Mouse (Mus musculus): ENCODE measurements around the gene Arid3a.
"Not testable (repeated sequence)": the region's sequence is repeated elsewhere in the genome, so short reads cannot be mapped to it uniquely, and the experiment has no call there.

The Arid3a gene

DNA sequence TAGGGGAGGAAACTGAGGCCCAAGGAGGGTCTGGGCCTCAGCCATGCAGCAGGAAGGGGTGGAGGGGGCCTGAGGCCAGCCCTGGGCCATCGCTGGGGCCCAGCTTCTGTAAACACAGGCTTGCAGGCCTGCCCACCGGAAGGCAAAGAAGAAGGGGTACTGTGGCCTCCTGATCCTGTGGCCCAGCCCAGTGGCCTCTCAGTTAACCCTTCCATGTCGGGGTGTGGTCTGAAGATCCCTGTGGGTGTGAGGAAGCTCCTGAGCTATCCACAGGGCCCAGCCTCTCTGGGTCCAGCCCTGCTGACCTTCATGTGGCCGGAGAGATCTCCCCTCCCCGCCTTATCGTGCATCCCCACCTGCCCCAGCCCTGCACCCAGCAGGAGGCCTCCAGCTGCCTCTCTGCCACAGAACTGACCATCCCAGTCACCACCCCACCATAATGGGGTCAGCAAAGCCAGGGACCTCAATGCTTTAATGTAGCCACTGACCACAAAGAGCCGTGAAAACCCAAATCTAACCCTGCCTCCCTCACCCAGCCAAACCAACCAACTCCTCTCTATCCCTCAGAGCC lies 20.0 kb downstream of the Arid3a start:
- DNase-seq (ENCODE audit: low spot score): no peak

DNA sequence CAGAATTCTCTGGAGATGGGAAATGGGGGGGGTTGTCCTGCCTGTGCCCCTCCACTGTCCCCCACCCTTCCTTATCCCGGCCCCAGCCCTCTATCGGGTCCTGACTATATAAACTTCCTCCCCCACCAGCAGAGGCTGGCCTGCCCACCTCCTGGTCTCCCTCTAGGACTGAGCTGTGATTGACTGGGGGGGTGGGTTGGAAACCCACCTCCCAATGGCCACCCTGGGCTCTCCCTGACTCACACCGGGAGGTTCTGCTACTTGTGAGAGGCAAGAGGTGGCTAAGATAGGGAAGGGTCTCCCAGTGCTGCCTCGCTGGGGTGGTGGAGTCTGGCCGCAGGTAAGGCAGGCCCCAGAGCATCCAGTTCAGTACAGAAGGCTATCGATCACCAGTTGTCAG lies 20.7 kb downstream of the Arid3a start:
- no peak for DNase-seq (ENCODE audit: low spot score)

DNA sequence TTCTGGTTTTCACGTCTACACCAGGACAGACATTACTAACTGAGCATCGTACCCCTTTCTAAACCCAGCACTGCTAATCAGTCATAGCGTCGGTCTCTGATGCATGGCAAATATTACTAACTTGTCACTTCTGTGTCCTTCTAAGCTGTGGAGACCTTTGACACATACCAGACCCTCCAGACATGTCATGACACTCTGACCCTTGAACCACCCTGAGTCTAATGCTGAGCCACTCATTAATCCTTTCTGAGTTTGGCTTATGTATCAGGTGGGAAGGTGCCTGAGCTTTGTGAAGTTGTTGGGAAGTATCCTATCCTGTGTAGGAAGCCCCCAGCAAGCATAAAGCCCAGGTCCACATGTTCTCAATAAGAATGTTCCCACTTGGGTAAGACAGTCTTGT lies 23.0 kb downstream of the Arid3a start:
- DNase-seq (ENCODE audit: low spot score): no peak

DNA sequence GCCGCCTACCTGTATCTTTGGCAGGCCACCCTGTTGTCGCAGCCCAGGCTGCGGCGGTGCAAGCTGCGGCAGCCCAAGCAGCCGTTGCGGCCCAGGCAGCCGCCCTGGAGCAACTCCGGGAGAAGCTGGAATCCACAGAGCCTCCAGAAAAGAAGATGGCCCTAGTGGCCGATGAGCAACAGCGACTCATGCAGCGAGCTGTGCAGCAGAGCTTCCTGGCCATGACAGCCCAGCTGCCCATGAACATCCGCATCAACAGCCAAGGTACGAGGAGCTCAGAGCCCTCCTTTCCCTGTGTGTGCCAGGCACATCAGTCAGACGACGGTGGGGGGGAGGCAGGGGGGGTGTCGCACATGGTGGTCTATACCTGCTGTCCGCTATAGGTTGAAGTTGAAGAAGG lies 23.8 kb downstream of the Arid3a start:
- no peak for DNase-seq (ENCODE audit: low spot score)

DNA sequence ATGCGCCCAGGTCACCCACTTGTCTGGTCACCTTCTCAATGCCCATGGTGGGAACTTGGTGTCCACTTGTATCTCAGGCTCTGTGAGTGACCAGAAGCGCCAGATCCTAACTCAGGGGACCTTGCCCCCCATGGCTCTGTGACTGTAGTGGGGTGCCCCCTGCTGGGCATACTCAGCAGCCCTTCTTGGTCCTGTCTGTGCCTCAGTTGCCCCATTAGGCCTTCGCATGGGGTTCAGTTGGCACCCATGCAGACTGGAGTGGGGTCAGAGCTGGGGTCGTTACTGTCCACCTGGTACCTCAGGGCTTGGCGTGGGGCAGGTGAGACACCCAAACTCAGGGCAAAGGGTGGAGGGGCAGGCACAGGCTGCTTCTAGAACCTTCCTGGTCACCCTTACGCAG lies 27.1 kb downstream of the Arid3a start:
- DNase-seq (ENCODE audit: low spot score): no peak

DNA sequence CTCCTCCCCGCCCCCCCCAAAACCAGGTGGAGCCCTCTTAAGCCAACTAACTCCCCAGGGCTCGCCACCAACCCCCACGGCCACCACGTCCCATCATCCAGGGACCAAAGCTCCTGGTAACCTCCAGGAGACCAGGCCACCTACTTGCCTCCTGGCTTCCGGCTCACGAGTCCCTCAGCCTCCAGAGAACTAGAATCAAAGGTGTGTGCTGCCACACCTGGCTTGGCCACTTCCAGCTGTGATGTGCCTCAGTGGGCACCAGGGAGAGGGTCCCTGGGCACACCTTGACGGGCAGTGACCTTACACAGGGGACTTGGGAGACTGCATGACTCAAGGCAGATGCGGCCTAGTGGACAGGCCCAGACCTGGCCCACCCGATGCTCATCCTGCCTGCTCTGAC lies 28.8 kb downstream of the Arid3a start:
- DNase-seq (ENCODE audit: low spot score): no peak

DNA sequence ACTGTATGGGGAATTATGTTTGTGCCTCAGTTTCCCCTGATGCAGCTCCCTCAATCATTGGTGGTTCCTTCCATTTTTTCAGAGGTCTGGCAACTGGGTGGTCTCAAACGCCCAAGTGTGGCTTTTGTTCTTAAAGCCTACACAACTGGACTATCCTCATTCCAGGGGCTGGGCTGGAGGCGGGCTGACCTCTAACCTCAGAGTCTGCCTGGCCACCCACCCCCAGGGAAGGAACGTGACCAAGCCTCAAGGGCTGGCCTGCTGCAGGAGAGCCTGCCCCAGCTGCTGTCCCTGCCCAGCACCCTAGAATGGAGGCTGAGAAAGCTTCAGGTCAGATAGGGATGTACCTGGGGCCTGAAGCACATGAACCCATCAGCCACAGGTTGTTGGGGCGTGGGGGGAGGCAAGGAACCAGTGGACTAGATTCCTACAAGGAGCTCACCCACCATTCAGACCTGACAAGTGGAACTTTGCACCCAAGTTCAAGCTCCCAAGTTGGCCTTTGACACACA lies 29.9 kb downstream of the Arid3a start:
- DNase-seq (ENCODE audit: low spot score): no peak

DNA sequence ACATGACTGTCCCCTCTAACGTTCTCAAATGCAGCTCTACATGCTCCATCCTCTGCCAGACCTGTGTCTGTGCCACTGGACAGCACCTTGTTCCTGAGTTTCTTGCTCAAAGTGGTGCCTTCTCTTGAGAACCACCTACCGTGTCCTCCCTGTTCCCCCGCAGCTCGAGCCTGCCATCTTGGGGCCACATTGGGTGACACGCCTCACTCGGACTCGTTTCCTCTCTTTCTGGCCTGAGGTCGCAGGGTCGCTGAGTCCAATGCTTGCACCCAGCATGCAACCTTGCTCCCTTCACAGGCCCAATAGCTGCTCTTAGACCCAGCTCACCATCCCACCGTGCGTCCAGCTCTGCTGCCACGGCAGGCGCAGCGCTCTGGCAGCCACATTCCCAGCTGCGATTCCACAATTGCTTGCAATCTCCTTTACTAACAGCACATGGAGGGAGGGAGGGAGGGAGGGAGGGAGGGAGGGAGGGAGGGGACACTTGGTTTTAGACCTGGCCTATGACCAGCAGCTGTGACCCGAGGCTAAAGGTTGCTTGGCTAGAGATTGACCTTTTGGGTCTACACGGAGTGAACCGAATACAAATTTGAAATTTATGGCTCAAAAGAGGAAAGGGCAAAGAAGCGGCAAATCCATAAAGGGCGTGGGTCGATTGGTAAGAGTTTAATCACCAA lies 31.4 kb downstream of the Arid3a start:
- DNase-seq (ENCODE audit: low spot score): peak; percentile 73

DNA sequence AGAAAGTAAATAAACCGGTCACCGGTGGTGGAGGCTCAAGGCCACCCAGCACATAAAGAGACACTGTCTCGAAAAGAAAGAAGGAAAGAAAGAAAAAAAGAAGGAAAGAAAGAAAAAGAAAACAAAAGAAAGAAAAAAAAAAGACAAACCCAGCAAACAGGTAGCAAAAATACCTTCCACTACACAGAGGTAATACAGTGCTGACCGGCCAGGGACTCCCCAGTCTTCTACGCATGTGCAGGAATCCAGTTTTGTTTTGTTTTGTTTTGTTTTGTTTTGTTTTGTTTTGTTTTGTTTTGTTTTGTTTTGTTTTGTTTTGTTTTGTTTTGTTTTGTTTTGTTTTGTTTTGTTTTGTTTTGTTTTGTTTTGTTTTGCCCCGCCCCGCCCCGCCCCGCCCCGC lies 32.6 kb downstream of the Arid3a start:
- not testable (repeated sequence) for DNase-seq (ENCODE audit: low spot score)

DNA sequence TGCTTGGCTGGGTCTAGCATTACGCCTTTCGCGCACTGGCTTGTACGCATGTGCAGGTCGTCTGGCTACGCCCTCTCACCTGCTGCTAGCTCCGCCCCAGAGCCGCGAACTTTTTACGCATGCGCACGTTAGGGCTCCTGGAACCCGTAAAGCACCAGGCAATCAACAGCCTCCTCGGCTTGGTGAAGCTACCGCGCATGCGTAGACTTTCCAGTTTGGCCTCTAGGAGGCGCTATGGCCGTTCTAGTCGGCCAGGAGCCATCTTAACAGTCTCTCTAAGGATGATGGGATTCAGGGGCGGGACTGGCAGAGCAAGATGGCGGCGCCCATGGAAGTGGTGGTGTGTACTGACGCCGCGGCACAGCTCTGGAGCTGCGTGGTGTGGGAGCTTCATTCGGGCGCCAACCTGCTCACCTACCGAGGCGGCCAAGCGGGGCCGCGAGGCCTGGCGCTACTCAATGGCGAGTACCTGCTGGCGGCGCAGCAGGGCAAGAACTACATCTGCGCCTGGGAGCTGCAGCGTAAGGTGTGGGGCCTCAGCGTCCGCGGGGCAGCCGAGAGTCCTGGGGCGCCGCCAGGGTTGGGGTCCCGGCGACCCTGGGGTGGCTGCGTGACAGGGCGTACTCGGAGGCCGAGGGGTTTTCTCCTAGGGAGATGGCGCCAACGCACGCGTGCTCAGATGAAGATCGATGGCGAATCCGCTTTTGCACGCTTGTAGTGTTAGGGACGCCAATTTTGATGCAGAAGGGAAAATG lies 33.2 kb downstream of the Arid3a start, which contains the start of gene Wdr18:
Gene Wdr18 (plus strand): TSS at position 306 of the 755 bp plus-strand sequence.
- peak; percentile 99 for DNase-seq (ENCODE audit: low spot score)

DNA sequence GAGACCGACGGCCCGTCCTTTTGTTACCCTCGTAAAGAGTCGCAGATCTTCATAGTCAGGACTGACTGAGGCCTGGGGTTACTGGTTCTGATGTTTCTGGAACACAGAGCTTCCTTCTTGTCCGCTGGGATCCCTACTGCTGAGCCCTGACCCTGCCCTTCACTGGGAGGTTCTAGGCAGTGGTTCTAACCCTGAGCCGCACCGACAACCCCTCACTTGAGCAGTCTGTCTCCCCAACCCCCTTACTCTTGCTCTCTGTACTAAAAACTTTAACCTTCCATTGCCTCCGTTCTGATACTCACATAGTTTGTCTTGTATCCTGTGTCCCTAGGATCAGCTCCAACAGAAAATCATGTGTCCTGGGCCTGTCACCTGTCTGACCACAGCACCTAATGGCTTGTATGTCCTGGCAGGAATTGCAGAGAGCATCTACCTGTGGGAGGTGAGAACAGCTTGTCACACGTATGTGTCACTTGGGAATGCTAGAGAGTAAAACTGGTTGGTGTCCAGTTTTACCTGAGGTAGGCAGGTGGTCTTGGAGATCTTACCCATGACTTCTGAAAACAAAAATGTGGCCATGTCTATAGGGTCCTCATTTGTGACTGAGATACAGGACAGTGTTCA lies 33.9 kb downstream of the Arid3a start:
- DNase-seq (ENCODE audit: low spot score): no peak

DNA sequence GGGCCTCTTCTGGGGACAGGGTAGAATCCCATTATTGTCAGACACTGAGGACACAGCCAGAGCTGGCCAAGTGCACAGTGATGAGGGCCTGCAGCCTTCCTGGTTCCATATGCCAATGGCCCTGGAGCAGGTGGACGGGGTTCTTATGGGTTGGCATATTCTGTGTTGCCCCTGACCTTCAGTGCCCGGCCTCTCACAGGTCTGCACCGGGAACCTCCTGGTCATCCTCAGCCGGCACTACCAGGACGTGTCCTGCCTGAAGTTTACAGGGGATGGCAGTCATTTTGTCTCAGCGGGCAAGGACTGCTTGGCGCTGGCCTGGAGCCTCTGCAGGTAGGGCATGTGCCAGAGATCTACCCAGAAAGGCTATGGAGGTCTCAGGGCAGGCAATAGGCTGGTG lies 37.9 kb downstream of the Arid3a start:
- DNase-seq (ENCODE audit: low spot score): no peak

DNA sequence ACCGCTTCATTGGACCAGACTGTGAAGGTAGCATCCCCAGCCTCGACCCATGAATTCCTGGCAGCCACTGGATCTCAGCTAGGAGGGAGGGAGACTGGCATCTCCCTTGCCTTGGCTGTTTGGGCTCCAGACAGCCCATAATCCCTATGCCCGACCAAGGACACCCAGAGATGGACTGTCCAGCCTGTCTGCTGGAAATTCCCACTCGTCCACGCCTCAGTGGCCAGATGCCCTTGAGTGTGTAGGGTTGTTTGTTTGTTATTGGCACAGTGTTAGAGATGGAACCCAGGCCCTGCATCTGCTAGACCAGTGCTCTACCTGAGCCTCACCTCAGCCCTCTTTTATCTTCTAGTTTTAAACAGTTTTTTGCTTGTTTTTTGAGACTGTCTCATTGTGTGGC lies 38.5 kb downstream of the Arid3a start:
- DNase-seq (ENCODE audit: low spot score): no peak

DNA sequence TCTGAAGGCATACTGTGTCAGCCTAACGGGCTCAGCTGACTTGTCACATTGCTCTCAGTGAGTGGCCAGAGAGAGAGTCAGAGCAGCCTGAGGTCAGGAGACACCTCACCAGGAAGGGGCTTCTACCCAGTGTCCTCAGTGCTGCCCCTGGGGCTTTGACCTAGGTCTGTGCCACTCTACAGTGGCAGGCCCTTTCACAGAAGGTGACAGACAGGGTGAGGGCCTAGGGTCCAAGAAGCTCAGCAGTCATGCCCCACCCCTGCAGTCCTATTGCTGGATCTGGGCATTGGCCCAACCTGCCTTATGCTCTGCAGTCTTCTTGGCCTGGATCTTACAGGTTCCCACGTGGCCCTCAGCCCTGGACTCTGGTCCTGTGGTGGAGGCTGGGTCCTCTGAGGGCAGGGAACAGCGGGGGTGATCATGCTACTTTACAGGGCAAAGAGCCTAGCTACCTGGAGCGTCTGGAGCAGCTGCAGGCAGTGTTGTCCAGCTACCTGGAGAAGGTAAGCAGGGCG lies 40.1 kb downstream of the Arid3a start:
- DNase-seq (ENCODE audit: low spot score): no peak

DNA sequence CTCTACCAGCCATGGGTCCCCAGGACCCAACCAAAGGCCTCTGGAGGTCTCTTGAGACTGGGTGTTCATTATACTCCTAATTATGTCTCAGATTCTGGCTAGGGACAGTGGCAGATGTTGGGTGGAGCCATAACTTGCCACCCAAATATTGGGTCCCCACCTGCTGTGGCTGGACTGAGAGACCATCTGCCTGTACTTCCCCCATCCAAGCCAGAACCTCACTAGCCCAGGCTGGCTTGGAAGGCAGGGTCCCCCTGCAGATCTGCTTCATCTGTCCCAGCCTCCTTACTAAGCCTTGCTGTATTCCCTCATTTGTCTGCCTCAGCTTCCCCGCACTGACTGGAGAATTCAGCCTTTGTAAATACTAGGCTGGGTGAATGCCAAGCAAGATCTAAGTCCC lies 41.3 kb downstream of the Arid3a start:
- no peak for DNase-seq (ENCODE audit: low spot score)

DNA sequence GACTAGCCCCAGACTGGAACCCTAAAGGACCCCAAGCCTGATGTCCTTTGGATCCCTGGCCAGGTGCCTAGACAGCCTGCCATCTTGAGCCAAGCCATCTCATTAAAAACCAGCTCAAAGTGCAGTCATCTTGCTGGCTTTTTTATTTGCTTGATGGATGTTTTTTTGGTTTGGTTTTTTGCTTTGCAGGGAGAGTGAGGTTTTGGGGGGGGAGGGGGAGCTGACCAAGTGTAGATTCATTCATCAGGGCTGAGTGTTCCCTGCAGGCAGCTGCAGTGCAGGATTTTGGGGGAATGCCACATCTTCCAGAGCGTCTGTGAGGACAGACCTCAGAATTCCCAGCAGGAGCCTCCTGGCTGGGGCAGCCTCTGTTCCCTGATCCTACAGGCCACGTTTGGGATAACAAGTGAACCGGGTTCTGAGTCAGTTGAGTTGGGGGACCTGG lies 42.3 kb downstream of the Arid3a start:
- DNase-seq (ENCODE audit: low spot score): no peak

DNA sequence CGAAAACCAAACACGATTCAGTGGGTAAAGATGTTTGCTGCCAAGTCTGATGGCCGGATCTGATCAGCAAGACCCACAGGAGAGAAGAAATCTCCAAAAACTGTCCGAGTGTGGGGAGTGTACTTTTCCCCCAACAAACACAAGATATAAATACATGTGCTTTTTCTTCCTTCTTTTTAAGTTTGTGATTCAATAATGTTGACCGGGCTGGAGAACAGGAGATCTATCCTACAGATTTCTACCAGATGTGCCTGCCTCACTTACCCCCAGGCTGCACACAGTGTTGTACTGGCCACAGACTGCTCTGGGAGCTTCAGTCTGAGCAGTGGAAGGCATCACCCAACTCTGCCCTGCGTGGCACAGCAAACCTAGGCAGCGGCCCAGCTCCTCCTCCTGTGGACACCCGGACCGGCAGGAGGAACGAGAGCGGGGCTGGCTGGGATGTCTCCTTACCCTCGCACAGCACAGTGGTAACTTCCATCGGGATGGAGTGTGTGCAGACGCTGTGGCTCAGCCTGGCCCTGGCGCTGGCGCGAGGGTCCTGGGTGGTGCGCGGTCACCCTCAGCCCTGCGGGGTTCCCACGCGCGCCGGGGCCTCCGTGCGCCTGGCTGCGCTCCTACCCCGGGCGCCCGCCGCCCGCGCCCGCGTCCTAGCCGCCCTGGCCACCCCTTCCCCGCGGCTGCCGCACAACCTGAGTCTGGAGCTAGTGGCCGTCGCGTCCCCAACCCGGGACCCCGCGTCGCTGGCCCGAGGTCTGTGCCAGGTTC lies 43.8 kb downstream of the Arid3a start, which contains the start of gene Grin3b:
Gene Grin3b (plus strand): TSS at position 301 of the 768 bp plus-strand sequence.
- DNase-seq (ENCODE audit: low spot score): no peak

DNA sequence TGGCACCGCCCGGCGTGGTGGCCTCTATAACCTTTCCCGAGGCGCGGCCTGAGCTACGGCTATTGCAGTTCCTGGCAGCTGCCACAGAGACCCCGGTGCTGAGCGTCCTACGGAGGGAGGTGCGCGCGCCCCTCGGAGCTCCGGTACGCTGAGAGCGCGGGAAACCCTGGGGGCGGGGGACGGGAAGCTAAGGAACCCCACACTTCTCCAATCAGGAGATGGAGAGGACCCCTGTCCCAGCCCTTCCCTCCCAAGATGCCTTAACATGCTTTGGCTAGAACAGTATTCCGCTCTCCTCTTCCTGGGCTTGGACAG lies 44.3 kb downstream of the Arid3a start:
- DNase-seq (ENCODE audit: low spot score): no peak

DNA sequence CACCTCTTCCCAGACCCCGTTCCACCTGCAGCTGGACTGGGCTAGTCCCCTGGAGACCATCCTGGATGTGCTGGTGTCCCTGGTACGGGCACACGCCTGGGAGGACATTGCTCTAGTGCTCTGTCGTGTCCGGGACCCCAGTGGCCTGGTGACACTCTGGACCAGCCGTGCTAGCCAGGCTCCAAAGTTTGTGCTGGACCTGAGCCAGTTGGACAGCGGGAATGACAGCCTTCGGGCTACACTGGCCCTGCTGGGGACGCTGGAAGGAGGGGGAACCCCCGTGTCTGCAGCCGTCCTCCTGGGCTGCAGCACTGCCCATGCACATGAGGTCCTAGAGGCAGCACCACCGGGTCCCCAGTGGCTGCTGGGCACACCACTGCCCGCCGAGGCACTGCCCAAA lies 46.0 kb downstream of the Arid3a start:
- no peak for DNase-seq (ENCODE audit: low spot score)

DNA sequence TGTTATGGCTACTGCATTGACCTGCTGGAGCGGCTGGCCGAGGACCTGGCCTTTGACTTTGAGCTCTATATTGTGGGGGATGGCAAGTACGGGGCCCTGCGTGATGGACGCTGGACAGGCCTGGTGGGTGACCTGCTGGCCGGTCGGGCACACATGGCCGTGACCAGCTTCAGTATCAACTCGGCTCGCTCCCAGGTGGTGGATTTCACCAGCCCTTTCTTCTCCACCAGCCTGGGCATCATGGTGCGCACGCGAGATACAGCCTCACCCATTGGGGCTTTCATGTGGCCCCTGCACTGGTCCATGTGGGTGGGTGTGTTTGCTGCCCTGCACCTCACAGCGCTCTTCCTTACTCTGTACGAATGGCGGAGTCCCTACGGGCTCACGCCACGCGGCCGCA lies 47.2 kb downstream of the Arid3a start:
- no peak for DNase-seq (ENCODE audit: low spot score)

DNA sequence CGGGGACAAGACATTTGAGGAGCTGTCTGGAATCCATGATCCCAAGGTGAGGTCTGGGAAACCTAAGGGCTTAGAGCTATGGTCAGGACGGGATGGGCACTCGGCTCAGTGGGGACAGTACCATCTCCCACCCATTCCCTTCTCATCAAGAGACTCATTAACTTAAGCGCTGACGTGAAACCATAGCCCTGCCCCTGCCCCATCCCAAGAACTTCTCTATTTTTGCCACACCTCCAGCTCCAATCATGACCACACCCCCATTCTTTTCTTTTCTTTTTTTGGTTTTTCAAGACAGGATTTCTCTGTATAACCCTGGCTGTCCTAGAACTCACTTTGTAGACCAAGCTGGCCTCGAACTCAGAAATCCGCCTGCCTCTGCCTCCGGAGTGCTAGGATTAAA lies 47.8 kb downstream of the Arid3a start:
- no peak for DNase-seq (ENCODE audit: low spot score)

Measured in urinary bladder, postnatal 25 days (tissue).